Mouse (Mus musculus): ENCODE results near the gene Sccpdh. TPM values are rescaled to one million over a fixed set of nuclear protein-coding genes. Genes with fewer than 3 reads are reported as not detected.

Gene Sccpdh
- polyA plus RNA-seq, 2 experiments = 47.6 to 79.6 TPM

DNA sequence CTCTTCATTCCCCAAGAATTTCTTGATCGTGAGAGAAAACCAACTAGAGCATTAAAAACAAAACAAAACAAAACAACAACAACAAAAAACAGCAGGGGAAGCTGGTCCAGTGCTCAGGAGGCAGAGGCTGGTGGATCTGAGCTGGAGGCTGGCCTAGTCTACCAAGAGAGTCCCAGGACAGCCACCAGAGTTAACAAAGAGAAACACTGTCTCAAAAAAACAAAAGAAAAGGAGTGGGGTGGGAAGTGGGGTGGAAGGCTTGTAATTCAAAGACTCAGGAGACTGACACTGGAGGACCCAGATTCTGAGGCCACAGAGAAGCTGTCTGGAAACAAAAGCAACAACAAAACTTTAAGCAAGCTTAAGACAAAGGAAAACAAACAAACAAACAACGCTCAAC is 1.0 kb upstream of the Sccpdh start:
- Histone ChIP-seq H3K27ac (replicated peaks; ENCODE audit: low read depth, low read length) (no peak overlapping the region), H3K36me3 (ENCODE audit: control insufficient read depth, insufficient read depth, low read length) (0 out of 2 replicates have a peak, but pooled peaks cover 4% of the 10 kb centered on the region), H3K27me3 (ENCODE audit: control insufficient read depth, insufficient read depth, low read length) (no peaks in the 10 kb centered on the region), H3K9ac (ENCODE audit: low read depth, low read length, severe bottlenecking) (no peak overlapping the region), H3K9me3 (ENCODE audit: control insufficient read depth, low read length) (no peaks in the 10 kb centered on the region), H3K4me1 (ENCODE audit: control insufficient read depth, insufficient read depth, low read length) (peaks cover 5% of the 10 kb centered on the region), H3K4me3 (replicated peaks; ENCODE audit: low read length) (no peak overlapping the region), H3K4me2 (replicated peaks; ENCODE audit: low read depth, low read length, severe bottlenecking) (peak overlapping the region; percentile 79; the same call in 1 of the 2 replicates)
- no peak for TF ChIP-seq POLR2A (IDR thresholded peaks at IDR 0.05; ENCODE audit: borderline replicate concordance, extremely low read depth, insufficient read depth, insufficient read length)
- 83% methylated on average over 2 of the region's 2 CpGs for WGBS
- DNase-seq (ENCODE audit: low spot score) (no peak), ATAC-seq (ENCODE audit: low FRiP score, low read depth) (no peak)

DNA sequence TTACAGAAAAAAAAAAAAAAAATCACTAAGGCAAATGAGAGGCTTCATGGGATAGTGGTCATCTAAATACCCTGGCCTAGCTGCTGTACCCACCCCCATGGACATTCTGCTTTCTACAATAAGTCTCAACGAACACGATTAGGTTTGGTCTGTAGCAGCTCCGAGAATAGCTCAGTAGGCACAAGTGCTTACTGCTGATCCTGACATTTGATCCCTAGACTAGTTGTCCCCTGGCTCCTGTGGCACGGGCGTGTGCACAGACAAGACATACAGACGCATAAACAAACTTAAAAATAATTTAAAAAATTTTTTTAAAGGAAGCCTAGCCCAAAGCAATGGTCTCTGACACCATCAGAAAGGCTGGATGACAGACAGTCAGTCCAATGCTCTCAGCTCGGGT is 560 bp upstream of the Sccpdh start:
- Histone ChIP-seq H3K4me1 (ENCODE audit: control insufficient read depth, insufficient read depth, low read length) (peaks cover 5% of the 10 kb centered on the region), H3K4me3 (replicated peaks; ENCODE audit: low read length) (peak overlapping the region; percentile 81), H3K27ac (replicated peaks; ENCODE audit: low read depth, low read length) (peak overlapping the region; percentile 75), H3K9me3 (ENCODE audit: control insufficient read depth, low read length) (no peaks in the 10 kb centered on the region), H3K27me3 (ENCODE audit: control insufficient read depth, insufficient read depth, low read length) (no peaks in the 10 kb centered on the region), H3K9ac (ENCODE audit: low read depth, low read length, severe bottlenecking) (peak overlapping the region; percentile 78), H3K4me2 (replicated peaks; ENCODE audit: low read depth, low read length, severe bottlenecking) (peak overlapping the region; percentile 79), H3K36me3 (ENCODE audit: control insufficient read depth, insufficient read depth, low read length) (peaks cover 8% of the 10 kb centered on the region; the same call in 1 of the 2 replicates)
- no peak for TF ChIP-seq POLR2A (IDR thresholded peaks at IDR 0.05; ENCODE audit: borderline replicate concordance, extremely low read depth, insufficient read depth, insufficient read length)
- ATAC-seq (ENCODE audit: low FRiP score, low read depth) (peak; percentile 10; the same call in 1 of the 2 replicates), DNase-seq (ENCODE audit: low spot score) (no peak)
- WGBS = 8% methylated on average over 7 of the region's 7 CpGs

DNA sequence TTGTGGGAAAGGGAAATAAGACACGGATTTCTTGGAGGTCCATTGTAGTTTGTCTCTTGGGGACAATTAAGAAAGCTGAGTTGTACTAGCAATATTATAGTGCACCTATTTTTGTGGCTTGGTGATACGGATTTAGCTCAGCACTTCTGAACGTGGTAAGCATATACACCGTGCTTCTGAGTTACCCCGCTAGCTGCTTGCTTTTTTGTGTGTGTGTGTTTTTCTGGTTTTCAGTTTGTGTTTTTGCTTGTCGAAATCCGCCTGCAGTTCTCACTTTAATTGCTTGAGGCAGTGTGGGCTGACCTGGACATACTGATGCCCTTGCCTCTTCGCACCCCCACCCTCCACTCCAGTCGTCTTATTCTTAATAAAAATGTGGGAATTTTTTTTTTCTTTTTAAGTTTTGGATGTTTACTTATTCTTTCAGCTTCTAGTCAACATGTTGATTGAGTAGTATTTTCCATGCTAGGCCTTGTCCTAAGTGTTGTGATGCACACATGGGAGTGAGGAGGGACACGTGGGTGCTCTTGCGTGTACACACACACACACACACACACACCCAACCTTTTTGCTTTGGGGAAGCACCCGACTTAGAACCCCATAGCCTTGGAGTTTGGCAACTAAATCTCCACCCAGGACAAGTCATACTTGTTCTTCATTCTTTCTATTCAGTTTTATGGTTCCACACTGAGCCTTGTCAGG is 977 bp downstream of the Sccpdh start:
- ATAC-seq (ENCODE audit: low FRiP score, low read depth) (no peak), DNase-seq (ENCODE audit: low spot score) (no peak)
- no peak for TF ChIP-seq POLR2A (IDR thresholded peaks at IDR 0.05; ENCODE audit: borderline replicate concordance, extremely low read depth, insufficient read depth, insufficient read length)
- no peaks in the 10 kb centered on the region for H3K9me3 ChIP-seq (ENCODE audit: control insufficient read depth, low read length)
- no peaks in the 10 kb centered on the region for H3K27me3 ChIP-seq (ENCODE audit: control insufficient read depth, insufficient read depth, low read length)
- 20% methylated on average over 12 of the region's 12 CpGs for WGBS
- peak overlapping the region; percentile 75; the same call in 1 of the 2 replicates for H3K27ac ChIP-seq (replicated peaks; ENCODE audit: low read depth, low read length)
- peak overlapping the region; percentile 81 for H3K4me3 ChIP-seq (replicated peaks; ENCODE audit: low read length)
- peaks cover 5% of the 10 kb centered on the region for H3K4me1 ChIP-seq (ENCODE audit: control insufficient read depth, insufficient read depth, low read length)
- peak overlapping the region; percentile 79 for H3K4me2 ChIP-seq (replicated peaks; ENCODE audit: low read depth, low read length, severe bottlenecking)
- H3K36me3 ChIP-seq (ENCODE audit: control insufficient read depth, insufficient read depth, low read length) = peaks cover 23% of the 10 kb centered on the region
- peak overlapping the region; percentile 78 for H3K9ac ChIP-seq (ENCODE audit: low read depth, low read length, severe bottlenecking)

DNA sequence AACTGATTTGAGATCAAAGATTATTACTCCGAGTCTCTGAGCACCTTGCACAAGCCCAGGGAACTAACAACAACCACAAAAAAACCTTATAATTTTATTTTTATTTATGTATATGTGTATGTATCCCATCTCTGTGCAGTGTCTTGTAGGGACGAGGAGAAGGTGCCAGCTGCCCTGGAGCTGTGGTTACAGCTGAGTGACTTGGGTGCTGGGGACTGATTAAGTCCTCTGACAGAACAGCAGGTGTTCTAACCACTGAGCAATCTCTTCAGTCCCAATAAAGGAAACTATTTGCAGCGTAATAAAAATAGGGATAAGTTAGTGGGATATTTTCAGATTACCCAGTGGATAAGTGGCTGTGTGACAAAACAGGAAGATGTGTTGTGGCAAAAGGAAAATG is 6.3 kb downstream of the Sccpdh start:
- H3K4me2 ChIP-seq (replicated peaks; ENCODE audit: low read depth, low read length, severe bottlenecking) = no peak overlapping the region
- DNase-seq (ENCODE audit: low spot score) (no peak), ATAC-seq (ENCODE audit: low FRiP score, low read depth) (no peak)
- H3K4me1 ChIP-seq (ENCODE audit: control insufficient read depth, insufficient read depth, low read length) = peaks cover under 1% of the 10 kb centered on the region; the same call in 1 of the 2 replicates
- H3K9ac ChIP-seq (ENCODE audit: low read depth, low read length, severe bottlenecking) = no peak overlapping the region
- no peaks in the 10 kb centered on the region for H3K9me3 ChIP-seq (ENCODE audit: control insufficient read depth, low read length)
- WGBS = 85% methylated on average over 3 of the region's 3 CpGs
- H3K27me3 ChIP-seq (ENCODE audit: control insufficient read depth, insufficient read depth, low read length) = no peaks in the 10 kb centered on the region
- no peak overlapping the region for H3K4me3 ChIP-seq (replicated peaks; ENCODE audit: low read length)
- H3K27ac ChIP-seq (replicated peaks; ENCODE audit: low read depth, low read length) = no peak overlapping the region
- peaks cover 63% of the 10 kb centered on the region for H3K36me3 ChIP-seq (ENCODE audit: control insufficient read depth, insufficient read depth, low read length)
- TF ChIP-seq POLR2A (IDR thresholded peaks at IDR 0.05; ENCODE audit: borderline replicate concordance, extremely low read depth, insufficient read depth, insufficient read length) = no peak

DNA sequence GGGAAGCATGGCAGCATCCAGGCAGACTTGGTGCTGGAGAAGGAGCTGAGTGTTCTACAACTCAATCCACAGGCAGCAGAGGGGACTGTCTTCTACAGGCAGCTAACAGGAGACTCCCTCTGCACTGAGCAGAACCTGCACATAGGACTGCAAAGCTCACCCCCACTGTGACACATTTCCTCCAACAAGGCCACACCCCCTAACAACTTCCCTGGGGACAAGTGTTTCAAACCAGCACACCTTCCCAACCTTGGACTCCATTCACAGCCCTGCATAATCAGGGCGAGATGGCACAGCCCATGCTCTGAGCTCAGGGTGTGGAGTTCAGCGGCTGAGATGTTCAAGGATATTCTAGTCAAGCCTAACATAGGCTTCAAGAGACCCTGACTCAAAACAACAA is 9.0 kb downstream of the Sccpdh start:
- Histone ChIP-seq H3K9me3 (ENCODE audit: control insufficient read depth, low read length) (no peaks in the 10 kb centered on the region), H3K4me3 (replicated peaks; ENCODE audit: low read length) (no peak overlapping the region), H3K4me2 (replicated peaks; ENCODE audit: low read depth, low read length, severe bottlenecking) (no peak overlapping the region), H3K9ac (ENCODE audit: low read depth, low read length, severe bottlenecking) (no peak overlapping the region), H3K4me1 (ENCODE audit: control insufficient read depth, insufficient read depth, low read length) (no peaks in the 10 kb centered on the region), H3K27ac (replicated peaks; ENCODE audit: low read depth, low read length) (no peak overlapping the region), H3K27me3 (ENCODE audit: control insufficient read depth, insufficient read depth, low read length) (no peaks in the 10 kb centered on the region), H3K36me3 (ENCODE audit: control insufficient read depth, insufficient read depth, low read length) (peaks cover 77% of the 10 kb centered on the region)
- TF ChIP-seq POLR2A (IDR thresholded peaks at IDR 0.05; ENCODE audit: borderline replicate concordance, extremely low read depth, insufficient read depth, insufficient read length) = no peak
- no peak for ATAC-seq (ENCODE audit: low FRiP score, low read depth)
- no peak for DNase-seq (ENCODE audit: low spot score)
- WGBS = 92% methylated on average over 2 of the region's 2 CpGs

Measured in limb, embryonic 14.5 days (tissue).